Mouse (Mus musculus): ENCODE data around the gene Zfp385c. TPM values are rescaled to one million over a fixed set of nuclear protein-coding genes. Genes with fewer than 3 reads are reported as not detected.
"Not testable (repeated sequence)": the region's sequence is repeated elsewhere in the genome, so short reads cannot be mapped to it uniquely, and the experiment has no call there.

The Zfp385c gene
- total RNA-seq, 1 experiment from 2014 or later = not detected

- ATAC-seq (ENCODE audit: extremely low read depth, insufficient number of reproducible peaks, low FRiP score, poor library complexity, severe bottlenecking) = no peak
Measured at GRCm38 (mm10) chr11:100609997-100610680, 82.1 kb downstream of the Zfp385c start.

DNA sequence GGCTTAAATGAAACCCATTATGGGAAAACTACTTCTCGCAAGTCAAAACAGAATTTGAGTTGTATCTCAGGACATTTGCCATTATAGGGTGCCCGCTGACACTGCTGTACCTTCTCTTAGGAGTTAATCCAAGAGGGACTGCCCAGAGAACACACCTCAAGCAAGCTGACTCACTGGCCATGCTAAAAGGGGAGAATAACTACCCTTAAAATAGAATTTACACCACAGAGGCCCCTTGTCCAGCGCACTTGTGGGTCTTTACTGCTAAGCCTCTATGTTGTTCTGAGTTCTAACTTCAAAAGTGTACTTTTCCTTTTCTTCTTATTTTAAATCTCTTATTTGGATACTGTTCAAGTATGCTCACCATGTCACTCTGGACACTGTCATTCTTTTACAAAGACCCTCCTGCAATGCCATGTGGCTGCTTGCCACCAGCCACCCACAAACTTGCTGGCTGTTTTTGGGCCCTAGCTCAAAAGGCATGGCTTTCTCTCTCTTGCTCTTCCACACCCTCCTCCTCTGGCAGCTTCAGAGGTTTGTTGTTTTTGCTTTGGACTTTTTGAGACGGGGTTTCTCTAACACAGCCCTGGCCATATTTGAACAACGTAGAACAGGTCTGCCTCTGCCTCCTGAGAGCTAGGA is 82.8 kb downstream of the Zfp385c start:
- ATAC-seq (ENCODE audit: extremely low read depth, insufficient number of reproducible peaks, low FRiP score, poor library complexity, severe bottlenecking) = no peak

DNA sequence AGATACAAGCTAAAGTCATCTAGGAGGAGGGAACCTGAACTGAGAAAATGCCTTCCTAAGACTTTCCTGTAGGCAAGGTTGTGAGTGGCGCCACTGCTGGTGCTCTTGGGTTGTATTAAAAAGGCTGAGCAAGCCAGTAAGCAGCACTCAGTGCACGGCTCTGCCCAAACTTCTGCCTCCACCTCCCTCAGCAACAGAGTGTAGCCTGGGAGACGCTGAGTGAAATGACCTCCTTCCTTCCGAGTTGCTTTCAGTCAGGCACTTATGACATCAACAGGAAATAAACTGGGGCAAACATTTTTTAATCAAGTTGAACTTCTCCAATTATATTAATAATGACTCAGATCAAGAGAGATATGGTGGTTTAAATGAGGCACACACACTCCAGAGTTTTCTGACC is 83.5 kb downstream of the Zfp385c start:
- peak; percentile 34; the same call in 1 of the 2 replicates for ATAC-seq (ENCODE audit: extremely low read depth, insufficient number of reproducible peaks, low FRiP score, poor library complexity, severe bottlenecking)

DNA sequence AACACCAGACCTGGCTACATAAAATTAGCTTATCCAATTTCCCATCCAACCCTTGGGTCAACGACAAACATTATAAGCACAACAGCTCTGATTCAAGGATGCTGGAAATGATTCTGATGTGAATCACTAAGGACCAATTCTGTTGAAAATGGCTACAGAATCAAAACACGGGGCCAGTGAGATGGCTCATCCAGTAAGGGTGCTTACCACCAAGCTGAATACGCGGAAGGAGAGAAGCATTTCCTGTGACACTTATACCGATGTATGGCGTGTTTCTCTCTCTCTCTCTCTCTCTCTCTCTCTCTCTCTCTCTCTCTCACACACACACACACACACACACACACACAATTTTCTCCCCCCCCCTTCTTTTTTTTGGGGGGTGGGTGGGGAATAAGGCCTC is 85.1 kb downstream of the Zfp385c start:
- ATAC-seq (ENCODE audit: extremely low read depth, insufficient number of reproducible peaks, low FRiP score, poor library complexity, severe bottlenecking) = no peak

DNA sequence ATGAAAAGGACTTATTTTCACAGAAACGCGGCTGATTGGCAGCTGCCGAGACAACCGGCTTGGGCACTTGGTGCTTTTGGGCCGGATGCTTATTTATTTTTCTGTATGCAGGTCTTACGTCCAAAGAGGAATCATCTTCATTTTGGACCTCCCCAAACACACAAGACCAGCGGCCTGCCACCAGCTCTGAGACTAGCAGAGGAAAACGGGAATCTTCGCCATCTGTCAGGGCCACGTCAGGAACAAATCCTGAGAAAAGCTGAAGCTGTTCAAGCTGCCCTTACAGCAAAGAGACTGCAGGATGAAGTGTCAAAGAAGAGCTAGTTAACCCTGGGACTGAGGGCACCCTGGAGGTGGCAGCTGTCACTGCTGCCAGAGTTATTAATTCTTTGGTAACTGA is 86.8 kb downstream of the Zfp385c start:
- no peak for ATAC-seq (ENCODE audit: extremely low read depth, insufficient number of reproducible peaks, low FRiP score, poor library complexity, severe bottlenecking)

DNA sequence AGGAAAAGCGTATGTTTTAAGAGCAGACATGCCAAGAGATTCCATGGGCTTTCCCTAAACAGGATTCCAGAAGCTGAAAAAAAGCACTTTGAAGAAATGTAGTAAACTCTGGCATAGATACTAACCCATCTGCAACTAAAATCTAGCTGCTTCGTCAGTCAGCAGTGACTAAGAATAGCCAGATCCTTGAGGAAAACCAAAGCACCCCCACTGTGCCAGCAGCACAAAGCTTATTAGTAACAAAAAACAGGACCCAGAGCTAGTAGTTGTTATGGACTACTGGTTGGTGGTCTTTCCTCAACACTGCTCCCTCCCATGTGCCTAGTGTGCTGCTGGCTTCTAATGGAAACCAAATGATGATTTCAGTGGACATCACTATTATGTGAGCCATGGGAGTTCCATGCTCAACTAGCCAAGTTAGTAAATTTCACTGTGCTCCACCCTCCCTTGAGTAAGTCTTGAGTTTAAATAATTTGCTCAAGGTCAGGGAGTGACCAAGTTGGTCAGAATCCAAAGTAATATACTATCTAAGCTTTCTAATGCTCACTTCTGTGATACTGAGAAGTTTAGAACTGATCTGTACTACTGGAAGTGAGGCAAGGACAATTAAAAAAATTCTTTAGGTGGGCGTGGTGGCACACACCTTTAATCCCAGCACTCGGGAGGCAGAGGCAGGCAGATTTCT is 87.8 kb downstream of the Zfp385c start:
- no peak for ATAC-seq (ENCODE audit: extremely low read depth, insufficient number of reproducible peaks, low FRiP score, poor library complexity, severe bottlenecking)

GRCm38 (mm10) chr11:100603813-100604212 is 88.4 kb downstream of the Zfp385c start:
- ATAC-seq (ENCODE audit: extremely low read depth, insufficient number of reproducible peaks, low FRiP score, poor library complexity, severe bottlenecking) = no peak

DNA sequence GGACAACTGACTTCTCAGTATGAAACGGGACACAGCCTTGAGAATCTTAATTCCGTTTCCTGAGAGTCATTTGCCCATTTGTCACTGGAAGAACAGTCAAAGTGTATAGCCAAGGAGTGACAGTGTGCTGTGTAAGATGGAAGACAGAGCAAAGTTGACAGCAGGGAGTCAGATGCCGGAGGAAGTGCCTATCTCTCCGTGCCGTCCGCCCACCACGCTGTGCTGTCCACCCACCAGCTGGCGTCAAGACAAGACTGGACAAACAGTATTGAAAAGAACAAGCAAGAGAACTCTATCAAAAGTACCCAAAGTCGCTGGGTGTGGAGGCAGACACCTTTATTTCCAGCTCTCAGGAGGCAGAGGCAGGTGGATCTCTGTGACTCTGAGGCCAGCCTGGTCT is 89.1 kb downstream of the Zfp385c start:
- no peak for ATAC-seq (ENCODE audit: extremely low read depth, insufficient number of reproducible peaks, low FRiP score, poor library complexity, severe bottlenecking)

DNA sequence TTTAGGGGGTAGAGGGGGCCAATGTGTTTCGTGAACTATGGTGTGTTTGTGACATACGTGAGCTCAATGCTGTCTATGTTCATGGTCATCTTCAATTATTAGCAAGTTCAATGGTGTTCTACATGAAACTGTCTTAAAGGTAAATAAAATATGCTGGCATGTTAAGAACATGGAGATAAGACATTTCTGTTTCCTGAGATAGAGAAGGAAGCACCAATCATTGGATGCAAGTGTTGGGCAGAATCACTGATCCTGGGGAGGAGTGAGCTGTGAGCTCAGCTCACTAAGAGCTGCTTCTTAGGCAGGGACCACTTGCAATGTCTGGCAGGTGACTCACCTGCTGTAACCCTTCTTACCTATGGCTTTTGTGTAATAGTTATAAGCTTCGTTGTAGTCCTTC is 90.9 kb downstream of the Zfp385c start:
- no peak for ATAC-seq (ENCODE audit: extremely low read depth, insufficient number of reproducible peaks, low FRiP score, poor library complexity, severe bottlenecking)

DNA sequence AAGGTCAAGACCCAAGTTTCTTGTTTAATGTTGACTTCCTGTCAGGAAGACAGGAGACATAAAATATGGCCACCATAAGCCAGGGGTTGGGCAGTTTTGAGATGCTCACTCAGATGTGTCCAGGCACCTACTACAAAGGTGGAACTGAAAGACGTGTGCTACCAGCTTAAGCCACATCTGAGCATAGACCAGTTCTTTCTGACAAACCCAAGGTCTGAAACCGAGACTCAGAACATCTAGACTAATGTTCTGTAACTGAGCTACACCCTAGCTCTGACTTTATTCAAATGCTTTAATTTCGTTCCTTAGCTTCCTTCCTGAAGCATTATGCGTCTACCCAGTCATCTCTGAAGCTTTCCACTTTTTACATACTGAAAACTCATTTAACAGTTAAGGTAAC is 94.2 kb downstream of the Zfp385c start:
- peak; percentile 80 for ATAC-seq (ENCODE audit: extremely low read depth, insufficient number of reproducible peaks, low FRiP score, poor library complexity, severe bottlenecking)

- ATAC-seq (ENCODE audit: extremely low read depth, insufficient number of reproducible peaks, low FRiP score, poor library complexity, severe bottlenecking) = no peak
Measured at GRCm38 (mm10) chr11:100595533-100595932, 96.7 kb downstream of the Zfp385c start.

DNA sequence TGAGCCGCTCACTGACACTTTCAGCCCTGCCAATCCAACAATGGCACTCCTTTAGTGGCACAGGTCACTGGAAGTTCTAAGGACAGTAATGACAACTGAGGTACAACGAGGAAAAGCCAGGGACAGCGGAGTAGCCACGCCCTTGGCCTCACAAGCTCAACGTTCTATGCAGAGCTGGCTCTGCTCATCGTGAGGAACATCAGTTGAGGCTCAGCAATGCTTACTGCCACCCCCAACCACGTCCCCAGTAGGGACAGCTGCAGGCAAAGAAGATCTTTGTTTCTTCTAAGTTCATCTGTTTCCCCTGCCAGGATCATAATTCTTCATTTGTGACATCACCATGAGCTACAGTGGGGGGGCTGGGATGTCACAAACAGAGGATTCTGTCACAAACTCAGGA is 97.6 kb downstream of the Zfp385c start:
- ATAC-seq (ENCODE audit: extremely low read depth, insufficient number of reproducible peaks, low FRiP score, poor library complexity, severe bottlenecking) = no peak

- no peak for ATAC-seq (ENCODE audit: extremely low read depth, insufficient number of reproducible peaks, low FRiP score, poor library complexity, severe bottlenecking)
Measured at GRCm38 (mm10) chr11:100592346-100593046, 99.8 kb downstream of the Zfp385c start.

DNA sequence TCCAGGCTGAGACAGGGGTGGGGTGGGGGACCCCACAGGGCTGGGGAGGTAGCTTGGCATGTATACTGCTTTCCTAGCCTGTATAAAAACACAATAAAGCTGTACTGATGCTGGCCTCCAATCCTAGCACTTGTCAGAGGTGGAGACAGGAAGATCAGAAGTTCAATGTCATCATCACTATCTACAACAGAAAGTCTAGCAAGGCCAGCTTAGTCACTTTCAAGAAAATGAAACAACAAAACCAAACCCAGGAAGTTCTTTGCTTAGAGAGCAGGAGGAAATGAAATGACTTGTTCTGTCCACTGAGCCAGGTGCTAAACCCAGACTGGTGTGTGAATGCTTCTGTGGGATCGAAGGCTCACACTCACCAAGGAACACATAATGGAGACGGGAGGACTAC is 103.8 kb downstream of the Zfp385c start:
- ATAC-seq (ENCODE audit: extremely low read depth, insufficient number of reproducible peaks, low FRiP score, poor library complexity, severe bottlenecking) = peak; percentile 17; the same call in 1 of the 2 replicates

DNA sequence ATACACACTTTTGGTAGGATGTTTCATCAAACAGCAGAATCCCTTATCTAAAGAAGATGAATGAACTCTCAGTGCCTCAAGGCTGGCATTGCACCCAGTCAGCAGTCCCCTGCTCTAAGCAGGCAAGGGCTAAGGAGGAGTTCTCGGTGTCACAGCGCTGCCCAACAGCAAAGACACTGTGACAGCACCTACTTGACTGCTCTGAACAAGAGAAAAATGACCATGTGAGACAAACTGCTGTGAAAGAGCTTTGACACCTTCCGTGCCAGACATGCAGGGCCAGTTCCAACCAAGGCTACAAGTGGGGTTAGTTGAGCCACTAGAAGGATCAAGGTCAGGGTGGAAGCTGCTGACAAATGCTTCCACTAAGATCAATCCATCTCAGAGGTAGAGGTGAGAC is 107.1 kb downstream of the Zfp385c start:
- ATAC-seq (ENCODE audit: extremely low read depth, insufficient number of reproducible peaks, low FRiP score, poor library complexity, severe bottlenecking) = no peak

GRCm38 (mm10) chr11:100584561-100584961 is 107.7 kb downstream of the Zfp385c start:
- peak; percentile 62 for ATAC-seq (ENCODE audit: extremely low read depth, insufficient number of reproducible peaks, low FRiP score, poor library complexity, severe bottlenecking)

GRCm38 (mm10) chr11:100582836-100583235 is 109.4 kb downstream of the Zfp385c start:
- ATAC-seq (ENCODE audit: extremely low read depth, insufficient number of reproducible peaks, low FRiP score, poor library complexity, severe bottlenecking) = no peak

DNA sequence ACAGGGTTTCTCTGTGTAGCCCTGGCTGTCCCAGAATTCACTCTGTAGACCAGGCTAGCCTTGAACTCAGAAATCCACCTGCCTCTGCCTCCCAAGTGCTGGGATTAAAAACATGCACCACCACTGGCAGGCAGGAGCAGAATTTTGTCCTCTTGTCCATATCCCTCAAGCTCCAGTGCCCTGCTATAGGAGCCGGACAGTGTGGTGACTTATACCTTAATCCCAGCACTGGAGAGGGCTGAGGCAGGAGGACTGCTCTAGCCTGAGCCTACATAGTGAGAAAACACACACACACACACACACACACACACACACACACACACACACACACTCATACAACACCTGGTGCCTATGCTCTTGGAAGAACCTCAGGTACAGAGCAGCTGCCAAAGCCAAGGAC is 109.8 kb downstream of the Zfp385c start:
- not testable (repeated sequence) for ATAC-seq (ENCODE audit: extremely low read depth, insufficient number of reproducible peaks, low FRiP score, poor library complexity, severe bottlenecking)

GRCm38 (mm10) chr11:100581756-100582155 is 110.5 kb downstream of the Zfp385c start:
- ATAC-seq (ENCODE audit: extremely low read depth, insufficient number of reproducible peaks, low FRiP score, poor library complexity, severe bottlenecking) = no peak

GRCm38 (mm10) chr11:100580275-100580674 is 112.0 kb downstream of the Zfp385c start:
- ATAC-seq (ENCODE audit: extremely low read depth, insufficient number of reproducible peaks, low FRiP score, poor library complexity, severe bottlenecking) = no peak

All from neutrophil, adult 5-6 weeks (primary cell).